Mouse (Mus musculus) liver, embryonic 16.5 days (tissue): ENCODE results near the gene Mmp9. TPM values are rescaled to one million over a fixed set of nuclear protein-coding genes. Genes with fewer than 3 reads are reported as not detected.

Experiments used
- ATAC-seq: fragments of 200-750 bp; cut with Nextera tagmentation; 2 replicates; pipeline ENCODE4 v1.8.0; 2017; ENCODE audit warnings: low read depth, mild to moderate bottlenecking, moderate number of reproducible peaks, moderate library complexity
- H3K27ac ChIP-seq: fragments of 300-500 bp; sonication (generic); 2 replicates; pipeline ENCODE4 v1.5.1; 2014; ENCODE audit warnings: mild to moderate bottlenecking, low read length
- H3K27me3 ChIP-seq: fragments of 300-500 bp; sonication (generic); 2 replicates; pipeline ENCODE4 v1.6.1; 2014; ENCODE audit warnings: low read depth, low read length, mixed read lengths; ENCODE audit not compliant: control insufficient read depth, insufficient read depth
- H3K36me3 ChIP-seq: fragments of 300-500 bp; sonication (generic); 2 replicates; pipeline ENCODE4 v1.6.1; 2014; ENCODE audit warnings: mild to moderate bottlenecking; ENCODE audit not compliant: control insufficient read depth, insufficient read depth
- H3K4me1 ChIP-seq: fragments of 300-500 bp; sonication (generic); 2 replicates; pipeline ENCODE4 v1.6.1; 2014; ENCODE audit warnings: low read depth, low read length, mixed read lengths; ENCODE audit not compliant: control insufficient read depth
- H3K4me2 ChIP-seq: fragments of 300-500 bp; sonication (generic); 2 replicates; pipeline ENCODE4 v1.6.1; 2014; ENCODE audit warnings: low read depth, low read length, mixed read lengths
- H3K4me3 ChIP-seq: fragments of 300-500 bp; sonication (generic); 2 replicates; pipeline ENCODE4 v1.5.1; 2014; ENCODE audit warnings: low read depth, mild to moderate bottlenecking, low read length
- H3K9ac ChIP-seq: fragments of 300-500 bp; sonication (generic); 2 replicates; pipeline ENCODE4 v1.6.1; 2014; ENCODE audit warnings: low read depth, low read length
- H3K9me3 ChIP-seq: fragments of 300-500 bp; sonication (generic); replicated peaks from 2 replicates; pipeline ENCODE4 v1.6.1; 2016; ENCODE audit warnings: low read length; ENCODE audit not compliant: control insufficient read depth
- WGBS: fragments of 180-500 bp; shearing (Covaris S2); extraction: QIAGEN DNeasy Blood & Tissue Kit; methylation state at CpG from one replicate; pipeline ENCODE4 v1.1.7; 2014; ENCODE audit not compliant: insufficient replicate concordance; 5-methylcytosine and 5-hydroxymethylcytosine counted together
- polyA plus RNA-seq: library from polyadenylated mRNA; unstranded; fragments of >200 nt; fragmentation: Nextera tagmentation; extraction: Ambion mirVana; gene quantifications from 2 replicates; pipeline ENCODE4 v1.2.1, GENCODE M21; 2015

Mmp9 gene
- polyA plus RNA-seq, 1 experiment from 2014 or later: 13.0 TPM

DNA sequence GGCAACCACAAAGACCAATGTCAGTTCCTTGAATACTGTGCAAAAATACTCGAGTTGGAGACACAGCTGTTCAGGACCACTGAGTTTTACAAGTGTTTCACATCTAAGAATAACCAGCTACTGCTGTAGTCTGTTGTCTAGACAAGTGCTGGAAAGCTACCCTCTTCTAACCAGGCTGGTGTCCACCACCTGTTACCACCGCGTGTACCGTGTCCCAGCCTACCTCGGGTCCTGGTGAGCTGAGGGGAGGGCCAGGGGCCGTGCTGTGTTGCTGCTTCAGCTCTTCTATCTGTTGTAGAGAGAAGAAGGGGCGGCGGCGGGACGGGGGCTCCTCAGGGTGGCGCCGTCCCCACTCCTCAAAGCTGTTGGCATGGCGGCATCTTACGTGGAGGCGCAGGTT, 41.5 kb upstream of the Mmp9 start:
- no peak for ATAC-seq
- Histone ChIP-seq H3K4me3 (no peak overlapping the region), H3K27me3 (no peaks in the 10 kb centered on the region), H3K4me1 (no peaks in the 10 kb centered on the region), H3K27ac (no peak overlapping the region), H3K36me3 (peaks cover 82% of the 10 kb centered on the region), H3K9ac (no peak overlapping the region), H3K9me3 (no peaks in the 10 kb centered on the region), H3K4me2 (no peak overlapping the region)
- WGBS: 87% methylated on average over 15 of the region's 15 CpGs

DNA sequence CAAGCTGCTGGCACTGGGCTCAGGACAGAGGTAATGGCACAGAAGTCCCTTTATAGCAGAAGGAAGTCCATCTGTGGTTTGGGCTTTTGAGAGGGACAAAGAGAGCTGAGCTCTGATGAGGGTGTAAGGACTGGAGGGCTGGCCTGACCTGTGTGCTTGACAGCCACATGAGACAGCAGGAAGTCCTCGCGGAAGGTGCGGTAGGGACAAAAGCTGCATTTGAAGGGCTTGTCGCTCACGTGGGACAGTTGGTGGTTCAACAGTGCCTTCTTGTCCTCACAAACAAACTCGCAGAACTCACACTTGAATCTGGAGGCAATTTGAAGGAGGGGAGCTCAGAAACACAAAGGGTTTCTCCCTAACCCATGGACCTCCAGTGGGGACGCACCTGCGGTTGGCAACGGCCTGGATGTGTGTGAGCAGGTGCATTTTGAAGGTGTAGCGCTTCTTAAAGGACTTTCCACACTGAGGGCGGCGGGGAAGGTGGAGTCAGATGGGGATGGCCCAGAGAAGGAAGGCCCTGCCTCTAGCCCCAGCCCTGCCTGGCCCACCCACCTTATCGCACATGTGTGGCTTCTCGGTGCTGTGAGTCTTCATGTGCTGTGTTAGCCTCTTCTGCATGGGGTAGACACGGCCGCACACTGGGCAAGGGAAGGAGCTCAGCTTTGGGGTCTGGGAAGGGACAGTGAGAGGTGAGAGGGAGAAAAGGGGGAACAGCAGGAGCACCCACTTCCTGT, 40.7 kb upstream of the Mmp9 start:
- H3K36me3 ChIP-seq: peaks cover 82% of the 10 kb centered on the region
- no peak overlapping the region for H3K27ac ChIP-seq
- 82% methylated on average over 16 of the region's 16 CpGs for WGBS
- H3K4me2 ChIP-seq: no peak overlapping the region
- H3K27me3 ChIP-seq: no peaks in the 10 kb centered on the region
- H3K9ac ChIP-seq: no peak overlapping the region
- no peak for ATAC-seq
- no peak overlapping the region for H3K4me3 ChIP-seq
- no peaks in the 10 kb centered on the region for H3K9me3 ChIP-seq
- H3K4me1 ChIP-seq: no peaks in the 10 kb centered on the region

DNA sequence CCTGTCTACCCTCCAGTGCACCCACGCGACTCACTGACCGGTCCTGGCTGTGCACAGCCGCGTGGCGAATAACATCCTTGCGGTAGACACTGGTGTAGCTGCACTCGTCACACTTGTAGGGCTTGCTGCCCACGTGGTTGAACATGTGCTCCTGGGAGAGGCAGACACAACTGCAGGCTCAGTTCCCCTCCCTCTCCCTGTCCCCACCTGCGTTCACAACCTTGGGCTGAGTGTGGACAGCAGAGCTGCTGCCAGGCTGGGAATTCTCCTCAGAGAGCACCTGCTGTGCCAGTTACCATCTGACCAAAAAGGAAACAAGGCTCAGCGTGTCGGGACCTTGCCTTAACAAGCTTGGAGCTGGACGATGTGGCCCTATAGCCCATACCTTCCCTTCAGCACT, 39.2 kb upstream of the Mmp9 start:
- Histone ChIP-seq H3K4me2 (no peak overlapping the region), H3K27ac (no peak overlapping the region), H3K27me3 (no peaks in the 10 kb centered on the region), H3K4me1 (no peaks in the 10 kb centered on the region), H3K36me3 (peaks cover 80% of the 10 kb centered on the region), H3K9me3 (peaks cover 5% of the 10 kb centered on the region), H3K4me3 (no peak overlapping the region), H3K9ac (no peak overlapping the region)
- ATAC-seq: no peak
- WGBS: 90% methylated on average over 13 of the region's 13 CpGs

DNA sequence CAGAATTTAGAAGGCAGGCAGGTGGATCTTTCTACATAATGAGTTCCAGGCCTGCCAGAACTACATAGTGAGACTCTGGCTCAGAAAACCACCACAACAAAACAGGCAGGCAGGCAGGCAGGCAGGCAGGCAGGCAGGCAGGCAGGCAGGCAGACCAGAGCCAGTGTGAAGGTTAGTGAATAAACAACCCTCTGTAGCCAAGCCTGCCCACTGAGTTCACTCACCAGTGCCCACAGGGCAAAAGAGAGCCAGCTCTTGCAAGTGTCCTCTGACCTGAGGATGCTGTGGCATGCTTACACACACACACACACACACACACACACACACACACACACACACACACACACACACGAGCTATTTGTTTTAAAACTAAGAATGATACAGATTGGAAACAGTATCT, 37.1 kb upstream of the Mmp9 start:
- ATAC-seq: no peak
- Histone ChIP-seq H3K9me3 (peaks cover 6% of the 10 kb centered on the region), H3K9ac (no peak overlapping the region), H3K27ac (no peak overlapping the region), H3K36me3 (peaks cover 85% of the 10 kb centered on the region), H3K4me2 (no peak overlapping the region), H3K4me1 (no peaks in the 10 kb centered on the region), H3K27me3 (no peaks in the 10 kb centered on the region), H3K4me3 (no peak overlapping the region)
- WGBS: 64% methylated on average over 1 of the region's 1 CpGs

DNA sequence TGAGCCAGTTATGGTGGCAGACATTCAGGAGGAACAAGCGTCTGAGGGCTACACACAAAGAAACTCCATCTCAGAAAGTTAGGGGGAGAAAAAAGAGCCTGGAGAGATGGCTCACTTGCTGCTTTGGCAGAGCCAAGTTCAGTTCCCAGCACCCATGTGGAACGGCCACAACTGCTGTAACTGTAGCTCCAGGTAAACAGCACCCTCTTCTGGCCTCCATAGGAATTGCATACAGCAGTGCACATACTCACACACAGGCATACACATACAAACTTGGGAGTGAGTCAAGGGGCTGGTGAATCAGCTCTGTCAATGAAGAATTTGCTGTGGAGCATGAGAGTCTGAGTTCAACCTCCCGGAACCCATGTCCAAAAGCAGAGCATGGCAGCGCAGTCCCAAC, 34.5 kb upstream of the Mmp9 start:
- Histone ChIP-seq H3K9me3 (peaks cover 6% of the 10 kb centered on the region), H3K4me1 (peaks cover 14% of the 10 kb centered on the region), H3K9ac (no peak overlapping the region), H3K36me3 (peaks cover 66% of the 10 kb centered on the region), H3K4me3 (no peak overlapping the region), H3K4me2 (no peak overlapping the region), H3K27me3 (no peaks in the 10 kb centered on the region), H3K27ac (no peak overlapping the region)
- ATAC-seq: no peak
- WGBS: 91% methylated on average over 4 of the region's 4 CpGs

DNA sequence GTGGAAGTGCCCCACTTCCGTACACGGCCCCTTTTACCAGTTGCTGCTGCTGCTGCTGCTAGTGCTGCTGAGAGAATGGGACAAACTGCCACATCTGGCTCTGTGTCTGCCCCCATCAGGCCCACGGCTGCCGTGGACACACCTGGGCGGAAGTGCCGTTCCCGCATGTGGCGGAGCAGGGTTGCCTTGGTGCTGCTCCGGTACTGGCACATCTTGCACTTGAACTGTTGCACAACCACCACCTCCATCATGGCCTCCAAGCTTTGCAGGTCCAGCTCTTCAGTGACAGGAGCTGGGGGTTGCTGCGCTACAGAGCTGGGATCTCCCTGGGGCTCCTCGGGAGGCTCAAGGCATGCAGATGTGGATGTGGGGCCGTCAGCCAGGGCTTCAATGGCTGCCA, 33.1 kb upstream of the Mmp9 start:
- peaks cover 52% of the 10 kb centered on the region for H3K36me3 ChIP-seq
- no peak overlapping the region for H3K4me3 ChIP-seq
- peaks cover 20% of the 10 kb centered on the region for H3K4me1 ChIP-seq
- no peak for ATAC-seq
- H3K4me2 ChIP-seq: no peak overlapping the region
- 94% methylated on average over 12 of the region's 12 CpGs for WGBS
- no peaks in the 10 kb centered on the region for H3K27me3 ChIP-seq
- H3K9ac ChIP-seq: no peak overlapping the region
- H3K9me3 ChIP-seq: peaks cover 6% of the 10 kb centered on the region
- no peak overlapping the region for H3K27ac ChIP-seq

DNA sequence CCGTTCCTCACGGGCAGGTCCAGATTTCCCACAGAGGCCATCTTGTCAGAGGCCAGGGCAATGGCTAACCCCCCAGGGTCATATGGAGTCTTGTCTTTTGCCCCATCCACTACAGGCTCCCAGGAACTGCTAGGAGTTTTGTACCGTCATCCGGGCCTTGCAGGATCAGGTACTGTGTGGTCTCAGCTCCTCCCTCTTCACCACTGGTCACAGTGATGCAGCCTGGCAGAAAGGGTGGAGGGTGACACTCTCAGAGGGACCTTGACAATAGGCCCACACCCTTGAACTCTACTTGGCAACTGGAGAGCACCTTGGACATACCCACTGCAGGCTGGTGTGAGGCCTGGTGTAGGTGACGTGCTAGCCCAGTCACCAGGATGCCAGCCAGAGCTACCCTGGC, 32.6 kb upstream of the Mmp9 start:
- Histone ChIP-seq H3K9me3 (peaks cover 6% of the 10 kb centered on the region), H3K4me2 (no peak overlapping the region), H3K36me3 (peaks cover 50% of the 10 kb centered on the region), H3K4me1 (peaks cover 24% of the 10 kb centered on the region), H3K27ac (no peak overlapping the region), H3K27me3 (no peaks in the 10 kb centered on the region), H3K9ac (no peak overlapping the region), H3K4me3 (no peak overlapping the region)
- no peak for ATAC-seq
- WGBS: 96% methylated on average over 5 of the region's 5 CpGs

DNA sequence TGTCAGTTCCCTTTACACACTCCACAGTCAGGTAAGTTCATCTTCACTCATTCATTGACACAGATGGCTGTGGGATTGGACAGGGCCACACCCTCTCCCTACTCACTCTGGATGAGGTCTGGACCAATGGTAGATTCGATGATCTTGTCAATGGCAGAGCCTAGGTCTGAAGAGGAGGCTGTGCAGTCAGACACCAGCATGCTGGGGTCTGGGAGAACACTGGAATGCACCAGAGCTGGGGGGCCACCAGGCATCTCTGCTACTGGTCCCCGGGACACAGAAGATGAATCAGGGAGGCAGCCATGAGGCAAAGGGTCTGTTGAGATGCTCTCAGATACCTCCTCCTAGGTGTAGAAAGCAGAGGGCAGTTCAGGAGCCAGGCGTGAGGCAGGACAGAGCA, 31.5 kb upstream of the Mmp9 start:
- peaks cover 47% of the 10 kb centered on the region for H3K36me3 ChIP-seq
- 81% methylated on average over 3 of the region's 3 CpGs for WGBS
- peak overlapping the region; percentile 94; the same call in 1 of the 2 replicates for H3K4me2 ChIP-seq

DNA sequence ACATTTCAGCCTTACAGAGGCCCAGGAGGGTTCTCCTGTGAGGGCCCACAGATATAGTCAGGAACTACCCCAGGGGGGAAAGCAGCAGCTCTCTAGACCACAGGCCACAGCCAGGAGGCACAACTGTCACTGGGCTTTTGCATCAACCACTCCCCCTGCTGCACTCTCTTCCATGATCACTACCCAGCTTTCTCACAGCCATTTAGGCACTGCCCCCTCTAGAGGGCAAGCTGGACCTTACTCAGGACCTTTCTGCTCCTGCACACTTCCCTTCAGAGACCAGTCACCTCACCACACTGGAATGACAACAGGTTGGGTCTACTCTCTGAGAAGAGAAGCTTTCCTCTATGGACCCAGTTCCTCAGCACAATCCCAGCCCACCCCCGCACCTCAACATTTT, 31.0 kb upstream of the Mmp9 start:
- peak overlapping the region; percentile 99 for H3K4me3 ChIP-seq

More for the DNA sequence above, 31.5 kb upstream of the Mmp9 start:
- Histone ChIP-seq H3K9ac (peak overlapping the region; percentile 99; the same call in 1 of the 2 replicates), H3K27me3 (no peaks in the 10 kb centered on the region), H3K4me1 (peaks cover 29% of the 10 kb centered on the region), H3K4me3 (no peak overlapping the region), H3K27ac (no peak overlapping the region), H3K9me3 (peaks cover 6% of the 10 kb centered on the region)
- ATAC-seq: no peak

More for the DNA sequence above, 31.0 kb upstream of the Mmp9 start:
- peaks cover 6% of the 10 kb centered on the region for H3K9me3 ChIP-seq
- peak overlapping the region; percentile 96 for H3K27ac ChIP-seq
- H3K4me2 ChIP-seq: peak overlapping the region; percentile 94
- no peaks in the 10 kb centered on the region for H3K27me3 ChIP-seq
- WGBS: 76% methylated on average over 1 of the region's 1 CpGs
- peaks cover 43% of the 10 kb centered on the region for H3K36me3 ChIP-seq
- no peak for ATAC-seq
- peaks cover 29% of the 10 kb centered on the region for H3K4me1 ChIP-seq
- peak overlapping the region; percentile 99; the same call in 1 of the 2 replicates for H3K9ac ChIP-seq
